Mouse (Mus musculus) lung, postnatal 0 days (tissue): Measurements from ENCODE around the gene Prlr.

Experiments
- CTCF ChIP-seq: IDR thresholded peaks from 2 replicates; pipeline ENCODE4 v1.5.1; 2016; ENCODE audit warnings: antibody characterized with exemption, mild to moderate bottlenecking
- EP300 ChIP-seq: IDR thresholded peaks from 2 replicates; pipeline ENCODE4 v1.6.1; 2016; ENCODE audit warnings: antibody characterized with exemption, mild to moderate bottlenecking, control low read depth

DNA sequence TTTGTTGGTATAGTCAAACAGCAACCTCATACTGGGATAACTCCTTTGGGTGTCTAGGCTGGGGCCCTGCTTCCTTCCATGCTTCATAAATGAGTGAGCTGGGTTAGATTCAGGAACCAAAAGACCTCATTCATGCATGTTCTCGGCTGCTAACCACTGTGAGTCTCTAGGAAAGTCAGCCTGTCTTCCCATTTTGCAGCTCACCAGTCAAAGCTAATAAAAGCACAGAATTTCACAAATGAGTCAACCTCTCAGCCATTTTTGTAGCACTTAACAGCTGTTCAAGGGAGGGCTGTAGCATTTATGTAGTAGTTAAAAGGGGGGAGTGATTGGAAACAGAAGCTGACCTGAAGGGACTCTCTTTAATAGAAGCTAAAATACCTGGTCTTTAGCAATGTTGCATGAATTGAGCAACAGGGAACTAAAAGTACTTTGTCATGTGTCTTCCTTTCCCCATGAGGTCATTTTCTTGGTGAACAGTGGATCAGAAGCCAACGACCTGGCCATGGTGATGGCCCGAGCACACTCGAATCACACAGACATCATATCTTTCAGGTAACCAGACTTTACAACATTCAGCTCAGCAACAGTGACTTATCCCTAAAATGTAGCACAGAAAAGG is 201.4 kb downstream of the Prlr start:
- TF ChIP-seq CTCF (no peak), EP300 (no peak)
